Mouse (Mus musculus): ENCODE results near the gene Slc38a8. TPM values are rescaled to one million over a fixed set of nuclear protein-coding genes. Genes with fewer than 3 reads are reported as not detected.
A peak's percentile ranks its signal among the peaks of the same experiment; 100 is the strongest.

Slc38a8 gene
- polyA plus RNA-seq, 1 experiment from 2014 or later: 0.10 TPM

DNA sequence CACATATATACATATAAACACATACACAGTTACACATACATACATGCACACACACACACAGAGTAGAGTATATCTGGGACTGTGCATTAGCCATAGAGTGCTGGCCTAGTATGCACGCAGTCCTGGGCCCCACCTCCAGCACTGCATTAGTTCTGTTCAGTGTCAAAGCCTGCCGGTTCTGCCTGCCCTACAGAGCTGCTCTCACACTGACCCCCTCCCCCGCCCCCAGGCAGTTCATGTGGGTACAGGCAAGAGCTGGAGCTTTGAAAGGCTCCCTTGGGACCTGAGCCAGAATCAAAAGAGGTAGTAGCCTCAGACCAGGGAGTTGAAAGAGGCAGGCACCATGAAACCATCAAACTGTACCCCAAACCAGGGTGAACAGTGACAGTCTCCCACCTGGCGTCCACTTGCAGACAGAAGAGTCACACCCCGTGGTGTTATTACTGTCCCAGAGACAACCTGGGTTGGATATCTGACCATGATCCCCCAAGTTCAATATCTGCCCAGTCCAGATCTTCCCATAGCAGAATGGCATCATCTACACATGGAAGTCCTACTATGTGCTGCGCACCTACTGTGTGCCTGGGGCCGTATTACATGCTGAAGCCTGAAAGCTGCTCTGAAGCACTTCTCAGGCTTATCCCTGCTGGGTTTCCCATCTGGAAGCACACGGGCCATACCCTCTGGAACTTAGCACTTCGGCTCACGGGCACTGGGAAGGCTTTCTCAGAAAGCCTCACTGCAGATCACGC lies 17.2 kb downstream of the Slc38a8 start:
- Histone ChIP-seq H3K4me2 (no peak overlapping the region), H3K9me3 (0 out of 2 replicates have a peak, but pooled peaks cover 1% of the 10 kb centered on the region), H3K36me3 (no peaks in the 10 kb centered on the region), H3K27ac (no peak overlapping the region), H3K27me3 (no peaks in the 10 kb centered on the region; the same call in 1 of the 2 replicates), H3K4me3 (replicated peaks) (no peak overlapping the region), H3K4me1 (replicated peaks) (peaks cover 3% of the 10 kb centered on the region; the same call in 1 of the 2 replicates), H3K9ac (replicated peaks) (no peak overlapping the region)
- WGBS: 80% methylated on average over 11 of the region's 11 CpGs
- ATAC-seq (ENCODE audit: insufficient number of reproducible peaks, insufficient read depth, low FRiP score, low TSS enrichment, low read depth): no peak

DNA sequence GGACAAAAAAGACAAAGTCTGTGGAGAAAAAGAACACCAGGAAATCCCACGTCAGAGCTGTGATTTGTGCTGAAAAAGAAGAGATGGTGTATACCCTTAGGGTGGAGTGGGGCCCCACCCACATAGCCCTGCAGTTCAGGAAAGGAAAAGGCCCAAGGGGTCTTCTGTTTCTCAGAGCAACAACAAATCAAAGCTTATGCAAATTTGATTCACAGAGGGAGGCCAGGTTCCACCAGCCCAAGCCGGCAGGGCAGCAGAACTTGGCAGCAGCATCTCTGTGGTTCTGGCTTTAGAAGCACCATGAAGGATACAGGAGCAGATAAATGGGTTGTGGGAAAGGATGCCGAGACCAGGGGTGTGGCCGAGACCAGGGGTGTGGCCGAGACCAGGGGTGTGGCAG lies 22.8 kb downstream of the Slc38a8 start:
- ATAC-seq (ENCODE audit: insufficient number of reproducible peaks, insufficient read depth, low FRiP score, low TSS enrichment, low read depth): no peak
- no peaks in the 10 kb centered on the region; the same call in 1 of the 2 replicates for H3K27me3 ChIP-seq
- no peak overlapping the region for H3K4me2 ChIP-seq
- H3K27ac ChIP-seq: no peak overlapping the region
- H3K4me1 ChIP-seq (replicated peaks): no peaks in the 10 kb centered on the region
- H3K9ac ChIP-seq (replicated peaks): no peak overlapping the region
- H3K4me3 ChIP-seq (replicated peaks): no peak overlapping the region
- H3K36me3 ChIP-seq: no peaks in the 10 kb centered on the region
- H3K9me3 ChIP-seq: no peaks in the 10 kb centered on the region
- 25% methylated on average over 5 of the region's 5 CpGs for WGBS

DNA sequence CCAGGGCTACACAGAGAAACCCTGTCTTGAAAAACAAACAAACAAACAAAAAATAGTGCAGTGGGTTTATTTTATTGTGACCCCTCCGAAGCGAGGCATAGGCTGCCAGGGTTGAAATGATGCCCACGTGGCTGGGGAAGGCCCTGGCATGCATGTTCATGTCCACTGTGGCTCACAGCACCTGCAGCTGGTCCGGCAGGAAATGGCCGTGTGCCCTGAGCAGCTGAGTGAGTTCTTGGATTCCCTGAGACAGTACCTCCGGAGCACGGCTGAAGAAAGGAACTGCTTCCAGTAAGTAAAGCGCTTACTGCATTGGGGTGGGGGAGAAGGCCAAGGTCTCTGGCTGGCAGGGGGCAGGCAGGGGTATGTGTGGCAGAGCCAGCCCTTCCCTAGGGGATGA lies 33.4 kb downstream of the Slc38a8 start:
- Histone ChIP-seq H3K27ac (no peak overlapping the region), H3K27me3 (peaks cover 42% of the 10 kb centered on the region), H3K4me1 (replicated peaks) (peaks cover 16% of the 10 kb centered on the region), H3K4me2 (no peak overlapping the region), H3K9me3 (no peaks in the 10 kb centered on the region), H3K9ac (replicated peaks) (no peak overlapping the region), H3K36me3 (no peaks in the 10 kb centered on the region), H3K4me3 (replicated peaks) (no peak overlapping the region)
- ATAC-seq (ENCODE audit: insufficient number of reproducible peaks, insufficient read depth, low FRiP score, low TSS enrichment, low read depth): no peak
- 88% methylated on average over 8 of the region's 8 CpGs for WGBS

GRCm38 (mm10) chr8:119466794-119467193 lies 34.7 kb downstream of the Slc38a8 start:
- 76% methylated on average over 10 of the region's 10 CpGs for WGBS
- no peak for ATAC-seq (ENCODE audit: insufficient number of reproducible peaks, insufficient read depth, low FRiP score, low TSS enrichment, low read depth)
- Histone ChIP-seq H3K27ac (no peak overlapping the region), H3K4me2 (no peak overlapping the region), H3K27me3 (peaks cover 42% of the 10 kb centered on the region), H3K4me3 (replicated peaks) (no peak overlapping the region), H3K9ac (replicated peaks) (no peak overlapping the region), H3K36me3 (no peaks in the 10 kb centered on the region), H3K9me3 (no peaks in the 10 kb centered on the region), H3K4me1 (replicated peaks) (peaks cover 16% of the 10 kb centered on the region)

DNA sequence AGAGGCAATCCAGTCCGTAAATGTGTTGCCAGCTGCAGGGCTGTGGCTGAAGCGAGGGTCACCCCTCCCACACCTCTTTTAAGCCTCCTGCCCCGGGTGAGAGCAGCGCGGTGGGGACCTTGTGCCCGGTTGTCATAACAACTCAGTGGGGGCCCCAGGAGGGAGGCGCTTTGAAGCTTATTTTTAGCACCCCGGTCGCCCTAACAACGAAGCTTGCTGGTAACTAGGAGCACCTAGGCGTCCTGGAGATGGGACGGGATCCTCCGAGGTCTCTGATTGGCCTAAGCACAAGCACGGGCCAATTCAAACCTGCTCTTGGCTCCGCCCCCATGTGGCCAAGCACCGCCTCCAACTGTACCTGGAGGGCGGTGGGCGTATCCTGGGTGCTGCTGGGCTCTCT lies 35.4 kb downstream of the Slc38a8 start:
- Histone ChIP-seq H3K4me3 (replicated peaks) (peak overlapping the region; percentile 13; the same call in 1 of the 2 replicates), H3K36me3 (no peaks in the 10 kb centered on the region), H3K4me2 (peak overlapping the region; percentile 52), H3K27ac (no peak overlapping the region), H3K27me3 (peaks cover 42% of the 10 kb centered on the region), H3K9ac (replicated peaks) (no peak overlapping the region), H3K4me1 (replicated peaks) (peaks cover 16% of the 10 kb centered on the region), H3K9me3 (no peaks in the 10 kb centered on the region)
- 1% methylated on average over 18 of the region's 18 CpGs for WGBS
- no peak for ATAC-seq (ENCODE audit: insufficient number of reproducible peaks, insufficient read depth, low FRiP score, low TSS enrichment, low read depth)

DNA sequence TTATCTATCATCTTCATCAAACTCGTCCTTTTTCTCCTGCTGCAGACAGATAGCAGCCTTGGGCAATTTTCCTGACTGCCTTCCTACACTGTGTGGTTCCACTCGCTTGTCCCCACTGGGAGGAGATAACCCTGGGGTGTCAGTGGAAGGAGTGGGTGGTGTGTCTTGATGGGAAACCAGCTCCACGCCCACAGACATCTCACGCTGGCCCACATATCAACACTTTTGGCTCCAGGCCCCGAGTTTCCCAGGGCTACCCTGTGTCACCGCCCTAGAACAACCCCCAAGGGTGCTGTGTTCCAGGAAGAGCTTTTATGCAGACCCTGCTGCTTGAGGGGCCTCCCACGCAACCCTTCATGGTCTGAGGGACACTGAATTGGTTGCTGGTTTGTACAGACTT lies 37.8 kb downstream of the Slc38a8 start:
- Histone ChIP-seq H3K4me1 (replicated peaks) (peaks cover 19% of the 10 kb centered on the region), H3K4me3 (replicated peaks) (no peak overlapping the region), H3K9ac (replicated peaks) (no peak overlapping the region), H3K36me3 (no peaks in the 10 kb centered on the region), H3K9me3 (no peaks in the 10 kb centered on the region), H3K27me3 (peaks cover 42% of the 10 kb centered on the region), H3K27ac (no peak overlapping the region), H3K4me2 (no peak overlapping the region)
- ATAC-seq (ENCODE audit: insufficient number of reproducible peaks, insufficient read depth, low FRiP score, low TSS enrichment, low read depth): no peak
- WGBS: 79% methylated on average over 7 of the region's 7 CpGs

DNA sequence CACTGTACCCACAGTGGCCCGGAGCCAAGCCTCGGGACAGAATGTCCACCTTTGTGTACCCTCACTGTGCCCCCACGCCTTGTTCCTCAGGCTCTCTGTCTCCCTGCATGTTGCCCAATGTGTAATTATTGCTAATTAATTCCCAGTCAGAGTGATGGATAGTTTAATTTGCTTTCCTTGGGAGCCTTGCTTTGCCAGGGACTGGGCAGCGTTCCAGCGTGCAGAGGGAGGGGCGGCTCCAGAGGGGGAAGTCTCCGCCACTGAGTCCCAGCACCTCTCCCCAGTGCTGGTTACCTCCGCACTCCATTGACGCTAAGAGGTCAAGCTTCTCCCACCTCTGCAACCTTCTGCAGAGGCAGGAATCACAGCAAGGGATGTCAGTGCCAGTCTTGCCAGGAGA lies 40.1 kb downstream of the Slc38a8 start:
- H3K27me3 ChIP-seq: peaks cover 33% of the 10 kb centered on the region
- 71% methylated on average over 9 of the region's 9 CpGs for WGBS
- H3K9me3 ChIP-seq: no peaks in the 10 kb centered on the region
- H3K4me2 ChIP-seq: no peak overlapping the region
- peaks cover 18% of the 10 kb centered on the region for H3K4me1 ChIP-seq (replicated peaks)
- H3K4me3 ChIP-seq (replicated peaks): no peak overlapping the region
- no peaks in the 10 kb centered on the region for H3K36me3 ChIP-seq
- no peak for ATAC-seq (ENCODE audit: insufficient number of reproducible peaks, insufficient read depth, low FRiP score, low TSS enrichment, low read depth)
- H3K27ac ChIP-seq: no peak overlapping the region
- H3K9ac ChIP-seq (replicated peaks): no peak overlapping the region

- Histone ChIP-seq H3K36me3 (no peaks in the 10 kb centered on the region), H3K4me1 (replicated peaks) (peaks cover 4% of the 10 kb centered on the region; the same call in 1 of the 2 replicates), H3K27me3 (peaks cover 16% of the 10 kb centered on the region), H3K4me2 (no peak overlapping the region), H3K27ac (no peak overlapping the region), H3K9me3 (no peaks in the 10 kb centered on the region), H3K4me3 (replicated peaks) (no peak overlapping the region), H3K9ac (replicated peaks) (no peak overlapping the region)
- no peak for ATAC-seq (ENCODE audit: insufficient number of reproducible peaks, insufficient read depth, low FRiP score, low TSS enrichment, low read depth)
- 52% methylated on average over 16 of the region's 16 CpGs for WGBS
These were observed 41.8 kb downstream of the Slc38a8 start for GRCm38 (mm10) chr8:119459724-119460123.

- Histone ChIP-seq H3K36me3 (no peaks in the 10 kb centered on the region), H3K9ac (replicated peaks) (no peak overlapping the region), H3K9me3 (no peaks in the 10 kb centered on the region), H3K27ac (no peak overlapping the region), H3K4me1 (replicated peaks) (0 out of 2 replicates have a peak, but pooled peaks cover 4% of the 10 kb centered on the region), H3K4me3 (replicated peaks) (no peak overlapping the region), H3K27me3 (no peaks in the 10 kb centered on the region), H3K4me2 (no peak overlapping the region)
- 83% methylated on average over 5 of the region's 5 CpGs for WGBS
- ATAC-seq (ENCODE audit: insufficient number of reproducible peaks, insufficient read depth, low FRiP score, low TSS enrichment, low read depth): no peak
These were observed 45.5 kb downstream of the Slc38a8 start for GRCm38 (mm10) chr8:119456045-119456444.

- Histone ChIP-seq H3K36me3 (no peaks in the 10 kb centered on the region), H3K27ac (no peak overlapping the region), H3K4me3 (replicated peaks) (no peak overlapping the region), H3K9me3 (no peaks in the 10 kb centered on the region), H3K4me2 (no peak overlapping the region), H3K9ac (replicated peaks) (no peak overlapping the region), H3K27me3 (peaks cover 22% of the 10 kb centered on the region), H3K4me1 (replicated peaks) (no peaks in the 10 kb centered on the region)
- no peak for ATAC-seq (ENCODE audit: insufficient number of reproducible peaks, insufficient read depth, low FRiP score, low TSS enrichment, low read depth)
- 88% methylated on average over 5 of the region's 5 CpGs for WGBS
These were observed 48.6 kb downstream of the Slc38a8 start for GRCm38 (mm10) chr8:119452919-119453318.

GRCm38 (mm10) chr8:119451131-119451530 lies 50.4 kb downstream of the Slc38a8 start:
- 88% methylated on average over 4 of the region's 4 CpGs for WGBS
- no peaks in the 10 kb centered on the region for H3K9me3 ChIP-seq
- H3K27me3 ChIP-seq: peaks cover 32% of the 10 kb centered on the region
- no peak overlapping the region for H3K4me2 ChIP-seq
- no peak overlapping the region for H3K27ac ChIP-seq
- no peak for ATAC-seq (ENCODE audit: insufficient number of reproducible peaks, insufficient read depth, low FRiP score, low TSS enrichment, low read depth)
- H3K36me3 ChIP-seq: no peaks in the 10 kb centered on the region
- H3K4me1 ChIP-seq (replicated peaks): peaks cover 3% of the 10 kb centered on the region; the same call in 1 of the 2 replicates
- no peak overlapping the region for H3K9ac ChIP-seq (replicated peaks)
- H3K4me3 ChIP-seq (replicated peaks): no peak overlapping the region

DNA sequence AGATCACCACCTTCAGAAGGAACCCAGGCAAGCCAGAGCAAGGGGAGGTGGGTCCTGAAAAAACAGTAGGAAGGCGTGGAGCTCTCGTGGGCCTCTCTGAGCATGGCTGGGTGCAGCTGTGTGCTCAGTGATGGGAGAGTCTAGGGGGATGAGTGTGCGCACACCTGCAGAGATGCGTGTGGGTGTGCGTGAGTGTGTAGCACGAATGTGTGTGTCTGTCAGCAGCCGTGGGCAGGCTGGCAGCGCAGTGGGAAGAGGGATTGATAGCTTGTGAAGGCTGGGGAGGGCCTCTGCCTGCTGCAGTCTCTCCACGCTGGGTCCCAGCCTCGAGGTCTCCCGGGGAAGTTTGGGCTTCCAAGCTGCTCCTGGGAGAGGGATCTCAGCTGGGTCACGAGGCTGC lies 51.9 kb downstream of the Slc38a8 start:
- no peak for ATAC-seq (ENCODE audit: insufficient number of reproducible peaks, insufficient read depth, low FRiP score, low TSS enrichment, low read depth)
- Histone ChIP-seq H3K27me3 (peaks cover 43% of the 10 kb centered on the region), H3K4me2 (no peak overlapping the region), H3K9ac (replicated peaks) (no peak overlapping the region), H3K4me1 (replicated peaks) (peaks cover 4% of the 10 kb centered on the region; the same call in 1 of the 2 replicates), H3K4me3 (replicated peaks) (no peak overlapping the region), H3K9me3 (no peaks in the 10 kb centered on the region), H3K27ac (no peak overlapping the region), H3K36me3 (no peaks in the 10 kb centered on the region)
- WGBS: 79% methylated on average over 12 of the region's 12 CpGs
